Mouse (Mus musculus) heart, embryonic 10.5 days (tissue): ENCODE measurements at regions not wholly inside any gene's neighbourhood (a gene's known extent, or its start where the extent isn't known, plus 50 kb on each side); places are given as distances from the start of the nearest gene placed in this dataset.
A peak's percentile ranks its signal among the peaks of the same experiment; 100 is the strongest.

Source experiments
- DNase-seq: peaks from one replicate; pipeline ENCODE4 v3.0.0-alpha.2; 2017; ENCODE audit warnings: low spot score
- H3K27ac ChIP-seq: fragments of 300-500 bp; sonication (generic); 2 replicates; pipeline ENCODE4 v1.5.1; 2016; ENCODE audit warnings: mild to moderate bottlenecking
- H3K27me3 ChIP-seq: fragments of 300-500 bp; sonication (generic); 2 replicates; pipeline ENCODE4 v1.6.1; 2016; ENCODE audit warnings: mild to moderate bottlenecking; ENCODE audit not compliant: poor library complexity, insufficient read depth, severe bottlenecking
- H3K36me3 ChIP-seq: fragments of 300-500 bp; sonication (generic); 2 replicates; pipeline ENCODE4 v1.6.1; 2016; ENCODE audit warnings: mild to moderate bottlenecking, moderate library complexity
- H3K4me1 ChIP-seq: fragments of 300-500 bp; sonication (generic); 2 replicates; pipeline ENCODE4 v1.6.1; 2016; ENCODE audit warnings: mild to moderate bottlenecking
- H3K4me3 ChIP-seq: fragments of 300-500 bp; sonication (generic); 2 replicates; pipeline ENCODE4 v1.5.1; 2016; ENCODE audit warnings: mild to moderate bottlenecking, moderate library complexity
- H3K9me3 ChIP-seq: fragments of 300-500 bp; sonication (generic); 2 replicates; pipeline ENCODE4 v1.6.1; 2016; ENCODE audit warnings: mild to moderate bottlenecking, moderate library complexity
- WGBS: fragments of 180-500 bp; shearing (Covaris S2); methylation state at CpG from one replicate; pipeline ENCODE4 v1.1.7; 2016; 5-methylcytosine and 5-hydroxymethylcytosine counted together

DNA sequence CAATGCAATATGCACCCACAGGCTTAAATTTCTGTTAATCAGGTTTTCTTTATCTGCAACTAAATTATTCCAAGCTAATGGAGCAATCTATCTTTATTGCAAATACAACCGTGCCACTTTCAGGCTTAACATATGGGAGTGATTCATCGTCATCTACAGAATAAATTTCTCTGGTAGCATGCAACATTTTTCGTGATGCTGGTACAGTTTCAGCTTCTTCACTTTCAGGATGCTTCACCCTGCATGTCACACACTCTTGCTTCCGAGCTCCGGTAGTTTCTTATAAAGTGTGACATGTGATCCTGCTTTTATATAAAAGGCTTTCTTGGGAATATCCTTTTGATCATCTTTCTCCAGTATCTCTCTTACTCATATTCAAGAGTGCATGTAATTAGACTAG, 2637.4 kb upstream of the Gm7489 start:
- Histone ChIP-seq H3K4me3 (no peak overlapping the region), H3K4me1 (no peaks in the 10 kb centered on the region), H3K27ac (no peak overlapping the region), H3K36me3 (no peaks in the 10 kb centered on the region), H3K9me3 (no peaks in the 10 kb centered on the region), H3K27me3 (no peaks in the 10 kb centered on the region)
- DNase-seq: no peak
- WGBS: 87% methylated on average over 5 of the region's 5 CpGs

DNA sequence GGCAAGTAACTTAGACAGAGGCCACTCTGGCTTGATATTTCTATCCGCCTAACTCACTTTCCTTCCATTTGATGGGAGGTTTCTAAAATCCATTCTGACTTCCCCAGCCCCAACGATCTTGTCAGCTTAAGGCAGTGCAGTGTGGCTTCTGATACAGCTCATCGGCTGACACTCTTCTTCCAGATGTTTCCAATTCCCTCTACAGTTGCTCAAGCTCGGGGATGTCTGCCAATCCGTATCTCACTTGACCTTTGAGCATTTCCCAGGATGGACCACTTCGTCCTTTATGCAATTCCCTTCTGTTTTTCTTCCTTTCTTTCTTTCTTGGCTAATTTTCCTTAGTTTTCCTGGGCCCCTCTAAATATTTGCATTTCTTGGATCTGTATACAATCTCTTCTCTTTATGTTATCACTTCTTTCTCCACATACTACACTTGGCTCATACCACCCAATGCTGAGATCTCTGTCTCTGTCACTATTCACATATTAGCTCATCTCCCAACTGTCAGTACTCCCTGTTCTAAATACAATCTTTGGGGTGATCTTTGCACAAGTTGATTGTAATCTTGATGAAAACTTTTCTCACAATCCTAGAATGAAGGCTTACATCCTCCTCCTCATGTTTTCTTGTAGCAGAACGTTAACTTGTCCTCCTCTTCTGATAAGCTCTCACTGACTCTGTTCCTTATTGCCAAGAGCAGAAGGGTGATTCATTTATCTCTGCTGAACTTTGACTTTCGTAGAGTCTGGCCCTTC, 2636.5 kb upstream of the Gm7489 start:
- 62% methylated on average over 8 of the region's 8 CpGs for WGBS

DNA sequence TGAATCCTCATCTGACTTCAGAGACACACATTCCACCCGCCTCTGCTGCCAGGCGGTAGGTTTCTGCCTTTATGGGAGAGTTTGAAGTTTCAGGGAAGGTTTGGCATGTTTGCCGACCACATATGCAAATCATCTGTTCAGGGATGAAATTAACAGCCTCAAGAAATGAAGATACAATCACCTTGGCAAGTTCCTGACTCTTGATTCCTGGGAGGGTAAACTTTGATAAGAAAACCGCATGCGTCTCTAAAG, 2636.0 kb upstream of the Gm7489 start:
- Histone ChIP-seq H3K27me3 (no peaks in the 10 kb centered on the region), H3K4me3 (no peak overlapping the region), H3K4me1 (no peaks in the 10 kb centered on the region), H3K27ac (no peak overlapping the region), H3K36me3 (no peaks in the 10 kb centered on the region), H3K9me3 (no peaks in the 10 kb centered on the region)
- 70% methylated on average over 5 of the region's 5 CpGs for WGBS
- DNase-seq: no peak

More for the DNA sequence above, 2636.5 kb upstream of the Gm7489 start:
- DNase-seq: no peak
- Histone ChIP-seq H3K36me3 (no peaks in the 10 kb centered on the region), H3K4me1 (no peaks in the 10 kb centered on the region), H3K27me3 (no peaks in the 10 kb centered on the region), H3K4me3 (no peak overlapping the region), H3K27ac (no peak overlapping the region), H3K9me3 (no peaks in the 10 kb centered on the region)

DNA sequence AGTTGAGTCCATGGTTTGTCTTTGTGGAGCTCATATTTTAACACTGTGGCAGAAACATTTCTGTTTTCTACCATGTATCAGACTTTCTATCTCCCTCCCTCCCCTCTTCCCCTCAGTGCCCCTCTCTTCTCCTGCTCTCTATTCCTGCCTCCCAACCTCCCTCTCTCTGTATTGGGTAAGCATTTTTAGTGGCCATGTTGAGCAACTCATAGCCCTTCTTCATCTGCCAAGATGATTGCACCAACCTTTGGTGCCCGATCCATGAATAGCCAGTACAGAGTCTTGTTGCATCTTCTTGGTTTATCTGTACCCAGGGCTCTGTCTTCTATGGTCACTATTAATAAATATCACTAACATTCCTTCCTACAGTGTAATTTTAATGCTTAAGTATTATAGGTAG, 2630.6 kb upstream of the Gm7489 start:
- Histone ChIP-seq H3K4me3 (no peak overlapping the region), H3K27ac (no peak overlapping the region), H3K27me3 (no peaks in the 10 kb centered on the region), H3K36me3 (no peaks in the 10 kb centered on the region), H3K9me3 (no peaks in the 10 kb centered on the region), H3K4me1 (no peaks in the 10 kb centered on the region)
- DNase-seq: no peak
- 82% methylated on average over 1 of the region's 1 CpGs for WGBS

DNA sequence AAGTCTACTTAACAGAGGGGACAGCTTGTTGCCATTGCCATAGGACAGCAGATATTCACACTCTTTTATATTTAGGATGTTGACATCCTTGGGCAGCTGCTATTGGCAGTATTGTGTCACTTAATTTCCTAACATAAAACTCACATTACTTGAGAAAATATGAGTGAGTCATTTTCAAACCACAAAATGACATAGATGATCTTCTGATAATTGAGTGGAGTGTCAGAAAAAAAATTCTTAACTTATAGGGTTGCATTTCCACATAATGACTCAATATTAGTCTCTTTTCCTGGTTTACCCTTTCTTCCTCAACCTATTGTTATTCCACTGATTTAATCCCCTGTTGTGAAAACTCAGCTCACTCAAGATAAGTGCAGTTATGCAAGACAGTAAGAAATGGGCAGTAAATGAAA, 2629.5 kb upstream of the Gm7489 start:
- DNase-seq: no peak
- Histone ChIP-seq H3K36me3 (no peaks in the 10 kb centered on the region), H3K27me3 (no peaks in the 10 kb centered on the region), H3K4me3 (no peak overlapping the region), H3K27ac (no peak overlapping the region), H3K4me1 (no peaks in the 10 kb centered on the region), H3K9me3 (no peaks in the 10 kb centered on the region)

DNA sequence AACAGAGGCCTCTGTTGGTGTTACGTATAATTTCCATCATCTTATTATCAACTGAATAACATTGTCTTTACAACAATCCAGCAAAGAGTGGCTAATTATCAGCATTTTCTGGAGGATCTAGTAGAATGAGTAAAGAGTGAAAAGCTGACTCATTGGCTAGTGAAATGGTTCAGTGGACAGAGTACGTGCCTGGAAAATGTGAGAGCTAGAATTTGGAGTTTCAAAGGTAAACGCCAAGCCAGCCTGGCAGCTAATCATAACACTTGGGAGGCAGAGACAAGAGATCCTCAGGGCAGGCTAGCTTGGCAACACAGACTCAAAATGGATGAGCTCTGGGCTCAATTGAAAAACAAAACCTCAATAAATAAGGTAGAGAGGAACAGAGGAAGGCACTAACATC, 2628.0 kb upstream of the Gm7489 start:
- H3K36me3 ChIP-seq: no peaks in the 10 kb centered on the region
- no peak overlapping the region for H3K4me3 ChIP-seq
- no peak for DNase-seq
- H3K27ac ChIP-seq: no peak overlapping the region
- no peaks in the 10 kb centered on the region for H3K4me1 ChIP-seq
- WGBS: 79% methylated on average over 3 of the region's 3 CpGs
- no peaks in the 10 kb centered on the region for H3K9me3 ChIP-seq
- no peaks in the 10 kb centered on the region for H3K27me3 ChIP-seq

DNA sequence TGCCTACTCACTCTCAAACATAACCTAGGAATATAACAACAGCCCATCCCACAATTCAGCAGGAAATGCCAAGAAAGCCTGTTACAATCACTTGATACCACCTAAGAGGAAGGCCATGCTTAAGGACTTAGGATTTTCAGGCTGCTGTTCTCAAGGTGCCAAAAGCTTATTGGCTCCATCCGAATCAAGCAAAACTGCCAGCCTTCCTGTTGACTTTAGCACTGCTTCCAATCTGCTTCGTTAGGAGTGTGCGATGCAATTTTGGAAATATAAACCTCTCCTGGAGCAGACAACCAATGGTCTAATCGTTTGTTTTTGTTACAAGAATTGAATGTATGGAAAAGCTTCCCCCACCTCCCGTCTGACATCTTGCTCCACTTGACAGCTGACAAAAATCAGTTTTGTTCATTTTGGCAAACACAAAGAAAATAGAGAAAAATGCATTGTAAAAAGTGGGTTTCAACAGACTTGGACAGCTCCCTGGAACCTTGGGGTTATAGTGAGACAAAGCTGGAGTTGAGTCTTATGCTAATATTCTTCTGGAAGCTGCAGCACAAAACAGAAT, 2620.0 kb upstream of the Gm7489 start:
- Histone ChIP-seq H3K27me3 (no peaks in the 10 kb centered on the region), H3K27ac (no peak overlapping the region), H3K4me3 (no peak overlapping the region), H3K9me3 (no peaks in the 10 kb centered on the region), H3K36me3 (no peaks in the 10 kb centered on the region), H3K4me1 (no peaks in the 10 kb centered on the region)
- 62% methylated on average over 5 of the region's 5 CpGs for WGBS
- DNase-seq: no peak

DNA sequence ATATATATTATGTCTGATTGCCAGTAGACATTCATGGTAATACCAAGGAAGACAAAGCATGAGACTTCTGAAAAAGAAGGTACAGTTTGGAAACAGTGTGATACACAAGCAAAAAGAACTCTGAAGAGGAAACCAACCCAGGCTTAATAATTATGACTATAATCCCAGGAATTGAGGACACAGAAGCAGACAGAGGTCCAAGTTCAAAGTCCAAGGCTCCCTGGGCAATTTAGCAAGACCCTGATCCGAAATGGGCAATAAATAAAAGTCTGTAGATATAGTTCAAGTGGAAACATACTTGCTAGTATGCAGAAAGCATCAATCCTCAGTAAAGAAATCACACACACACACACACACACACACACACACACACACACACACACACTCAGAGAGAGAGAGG, 2618.7 kb upstream of the Gm7489 start:
- Histone ChIP-seq H3K4me1 (no peaks in the 10 kb centered on the region), H3K9me3 (no peaks in the 10 kb centered on the region), H3K27me3 (no peaks in the 10 kb centered on the region), H3K36me3 (no peaks in the 10 kb centered on the region), H3K27ac (no peak overlapping the region), H3K4me3 (no peak overlapping the region)
- WGBS: 75% methylated on average over 1 of the region's 1 CpGs
- DNase-seq: no peak

DNA sequence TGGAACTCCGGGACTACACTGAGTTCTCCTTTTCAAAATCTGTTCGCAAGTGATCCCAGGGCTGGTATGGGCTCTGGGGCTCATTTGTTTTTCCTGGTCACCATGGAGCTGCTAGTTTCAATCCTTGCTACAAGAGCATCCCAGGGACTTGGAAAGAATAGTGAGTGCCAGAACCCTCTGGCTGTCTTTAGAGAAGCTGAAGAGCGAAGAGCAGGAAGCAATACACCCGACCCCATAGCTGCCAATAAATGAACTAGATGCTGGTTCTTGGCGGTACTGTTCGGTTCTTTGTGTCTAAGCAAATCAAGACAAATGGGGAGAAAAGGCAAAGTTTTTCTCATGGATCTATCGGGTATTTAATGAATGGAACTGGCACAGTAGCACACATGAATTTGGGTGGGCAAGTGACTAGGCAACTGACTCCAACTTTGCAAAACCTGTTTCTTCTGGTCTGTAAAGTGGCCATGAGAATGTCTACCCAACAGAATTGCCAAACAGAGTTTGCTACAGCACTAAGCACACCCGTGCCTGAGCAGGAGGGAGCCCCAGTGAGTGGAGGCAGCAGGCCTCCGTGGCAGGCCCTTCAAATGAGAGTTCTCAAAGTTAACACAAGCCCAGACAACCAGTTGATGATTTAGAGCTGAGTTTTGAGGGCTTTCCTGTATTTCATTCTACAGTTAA, 2612.9 kb upstream of the Gm7489 start:
- Histone ChIP-seq H3K27me3 (no peaks in the 10 kb centered on the region), H3K4me1 (no peaks in the 10 kb centered on the region), H3K9me3 (no peaks in the 10 kb centered on the region), H3K27ac (no peak overlapping the region), H3K4me3 (no peak overlapping the region), H3K36me3 (no peaks in the 10 kb centered on the region)
- WGBS: 84% methylated on average over 9 of the region's 9 CpGs
- DNase-seq: no peak

DNA sequence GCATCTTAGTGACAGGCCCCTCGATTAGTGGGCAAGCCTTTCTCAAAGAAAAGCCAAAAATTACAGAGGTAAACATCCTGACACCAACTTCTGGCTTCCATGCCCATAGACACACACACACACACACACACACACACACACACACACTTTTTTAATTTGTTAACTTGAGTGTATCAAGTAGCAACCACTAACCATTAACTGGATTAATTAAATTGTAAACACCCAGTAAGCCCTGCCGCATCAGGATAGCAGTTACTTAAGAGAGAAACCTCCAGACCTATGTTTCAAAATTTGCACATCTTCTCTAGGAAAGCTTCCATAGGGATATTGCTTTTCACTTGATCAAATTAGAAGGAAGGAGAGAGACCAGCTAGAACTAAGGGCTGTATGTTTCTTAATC, 2599.4 kb upstream of the Gm7489 start:
- Histone ChIP-seq H3K4me1 (no peaks in the 10 kb centered on the region; the same call in 1 of the 2 replicates), H3K27me3 (no peaks in the 10 kb centered on the region), H3K27ac (no peak overlapping the region), H3K36me3 (no peaks in the 10 kb centered on the region), H3K4me3 (no peak overlapping the region), H3K9me3 (no peaks in the 10 kb centered on the region)
- 79% methylated on average over 2 of the region's 2 CpGs for WGBS
- DNase-seq: no peak

DNA sequence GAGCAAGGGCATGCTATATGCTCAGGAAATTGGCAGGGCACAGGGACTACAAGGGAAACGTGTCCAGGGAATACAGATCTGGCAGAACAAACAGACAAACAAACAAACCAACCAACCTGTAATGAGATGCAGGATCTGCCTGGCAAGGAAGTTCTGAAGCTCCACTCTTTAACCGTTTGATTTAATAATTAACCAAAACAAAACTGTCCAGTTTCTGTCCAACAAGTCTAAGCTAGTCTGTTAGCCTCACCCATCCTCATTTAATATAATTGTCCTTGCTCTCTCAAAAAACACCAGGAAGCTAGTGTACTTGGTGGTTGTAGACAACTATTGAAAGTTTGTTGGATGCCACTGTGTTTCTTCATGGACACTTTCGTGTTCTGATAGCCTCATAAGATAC, 2598.4 kb upstream of the Gm7489 start:
- Histone ChIP-seq H3K4me3 (no peak overlapping the region), H3K9me3 (no peaks in the 10 kb centered on the region), H3K27me3 (no peaks in the 10 kb centered on the region), H3K4me1 (no peaks in the 10 kb centered on the region; the same call in 1 of the 2 replicates), H3K36me3 (no peaks in the 10 kb centered on the region), H3K27ac (no peak overlapping the region)
- DNase-seq: no peak
- 83% methylated on average over 3 of the region's 3 CpGs for WGBS

DNA sequence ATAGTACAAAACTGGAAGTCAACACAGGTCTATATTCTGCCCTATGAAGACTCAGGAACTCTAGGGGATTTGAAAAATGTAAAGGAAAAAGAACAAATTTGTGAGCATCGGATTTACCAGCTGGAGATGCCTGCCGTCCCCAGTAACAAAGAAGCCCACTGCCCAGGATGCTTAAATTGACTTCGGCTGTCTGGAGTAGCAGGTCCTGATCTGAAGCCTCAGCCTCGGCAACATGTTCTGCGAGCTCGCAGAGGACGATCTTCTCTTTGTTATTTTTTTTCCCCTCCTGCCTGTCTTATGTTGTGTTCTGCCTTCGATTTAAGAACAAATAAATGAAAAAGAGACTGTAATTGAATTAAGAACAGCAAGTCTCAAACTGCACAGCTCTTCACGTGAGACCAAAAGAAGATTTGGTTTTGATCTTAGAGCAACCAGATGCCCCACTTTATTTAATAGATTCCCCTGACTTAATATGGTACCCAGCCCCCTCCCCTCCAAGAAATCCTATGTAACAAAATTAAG, 2595.7 kb upstream of the Gm7489 start:
- no peaks in the 10 kb centered on the region for H3K4me1 ChIP-seq
- H3K36me3 ChIP-seq: no peaks in the 10 kb centered on the region
- no peak overlapping the region for H3K4me3 ChIP-seq
- H3K9me3 ChIP-seq: no peaks in the 10 kb centered on the region
- H3K27ac ChIP-seq: no peak overlapping the region
- no peaks in the 10 kb centered on the region for H3K27me3 ChIP-seq
- DNase-seq: no peak
- 54% methylated on average over 9 of the region's 9 CpGs for WGBS

DNA sequence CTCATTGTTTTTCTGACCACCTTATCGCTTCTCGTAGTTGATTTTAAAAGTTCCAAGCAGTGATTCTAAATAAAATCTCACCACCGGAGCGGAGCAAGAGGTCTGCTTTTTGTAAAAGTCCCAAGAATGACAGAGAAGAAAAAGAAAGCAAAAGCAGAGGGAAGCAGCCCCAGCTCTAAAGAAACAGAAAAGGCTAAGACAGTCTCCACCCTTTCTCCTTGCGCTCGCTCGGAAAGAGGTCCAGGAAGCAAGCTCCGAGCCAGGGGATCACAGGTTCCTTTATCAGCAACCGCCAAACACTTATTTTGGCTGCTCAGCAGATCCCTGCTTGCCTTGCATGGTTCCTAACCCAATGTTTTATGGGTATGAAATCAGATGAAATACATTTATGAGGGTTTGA, 2594.8 kb upstream of the Gm7489 start:
- H3K4me3 ChIP-seq: peak overlapping the region; percentile 22; the same call in 1 of the 2 replicates

More for the DNA sequence above, 2594.8 kb upstream of the Gm7489 start:
- Histone ChIP-seq H3K9me3 (no peaks in the 10 kb centered on the region), H3K27me3 (no peaks in the 10 kb centered on the region), H3K4me1 (no peaks in the 10 kb centered on the region), H3K36me3 (no peaks in the 10 kb centered on the region), H3K27ac (no peak overlapping the region)
- WGBS: 37% methylated on average over 9 of the region's 9 CpGs
- no peak for DNase-seq
